Mouse (Mus musculus) liver, embryonic 14.5 days (tissue): ENCODE data around the gene Itgae. TPM values are rescaled to one million over a fixed set of nuclear protein-coding genes. Genes with fewer than 3 reads are reported as not detected.

Experiments used
- ATAC-seq: fragments of 200-750 bp; cut with Nextera tagmentation; 2 replicates; pipeline ENCODE4 v1.8.0; 2017; ENCODE audit warnings: moderate number of reproducible peaks, mild to moderate bottlenecking, moderate library complexity; ENCODE audit not compliant: insufficient read depth
- DNase-seq, 3 experiments: peaks; one replicate each; pipeline ENCODE4 v3.0.0-alpha.2; 2012 to 2013; ENCODE audit warnings: low read depth in 3 of 3, low spot score in 3 of 3
- H3K27ac ChIP-seq: fragments of 300-500 bp; sonication (generic); 2 replicates; pipeline ENCODE4 v1.5.1; 2014; ENCODE audit warnings: moderate library complexity, mild to moderate bottlenecking, control low read depth, inconsistent platforms
- H3K27me3 ChIP-seq: fragments of 300-500 bp; sonication (generic); 2 replicates; pipeline ENCODE4 v1.6.1; 2014; ENCODE audit warnings: mild to moderate bottlenecking, low read length, moderate library complexity; ENCODE audit not compliant: control insufficient read depth, insufficient read depth
- H3K36me3 ChIP-seq: fragments of 300-500 bp; sonication (generic); replicated peaks from 2 replicates; pipeline ENCODE4 v1.6.1; 2014; ENCODE audit warnings: low read depth; ENCODE audit not compliant: control insufficient read depth, insufficient read depth
- H3K4me1 ChIP-seq, 2 experiments: fragments of 200-500 bp in 1 of 2; fragments of 300-500 bp in 1 of 2; sonication (generic) in 1 of 2; replicated peaks; 2 replicates each; pipeline ENCODE4 v1.6.1; 2012 to 2014; ENCODE audit warnings: antibody characterized with exemption in 1 of 2, inconsistent platforms in 1 of 2, low read length in 1 of 2; ENCODE audit not compliant: control insufficient read depth in 2 of 2, insufficient read depth in 2 of 2
- H3K4me2 ChIP-seq: fragments of 300-500 bp; sonication (generic); 2 replicates; pipeline ENCODE4 v1.6.1; 2014; ENCODE audit warnings: low read depth, mild to moderate bottlenecking, control low read depth, moderate library complexity
- H3K4me3 ChIP-seq, 2 experiments: fragments of 200-500 bp in 1 of 2; fragments of 300-500 bp in 1 of 2; sonication (generic) in 1 of 2; 2 replicates each; pipeline ENCODE4 v1.5.1; 2012 to 2014; ENCODE audit warnings: low read depth in 2 of 2, low read length in 2 of 2, mild to moderate bottlenecking in 2 of 2, control low read depth in 1 of 2, inconsistent platforms in 1 of 2, moderate library complexity in 1 of 2; ENCODE audit not compliant: insufficient read depth in 1 of 2
- H3K9ac ChIP-seq: fragments of 300-500 bp; sonication (generic); replicated peaks from 2 replicates; pipeline ENCODE4 v1.6.1; 2014; ENCODE audit warnings: mild to moderate bottlenecking, control low read depth, moderate library complexity
- H3K9me3 ChIP-seq: fragments of 300-500 bp; sonication (generic); 2 replicates; pipeline ENCODE4 v1.6.1; 2016; ENCODE audit warnings: low read length, mixed read lengths; ENCODE audit not compliant: control insufficient read depth
- CTCF ChIP-seq: IDR thresholded peaks from 2 replicates; pipeline ENCODE4 v1.5.1; 2016; ENCODE audit warnings: antibody characterized with exemption, low read depth, control low read depth
- EP300 ChIP-seq: IDR thresholded peaks from 2 replicates; pipeline ENCODE4 v1.6.1; 2016; ENCODE audit warnings: antibody characterized with exemption, low read depth
- WGBS: fragments of 180-500 bp; shearing (Covaris S2); extraction: QIAGEN DNeasy Blood & Tissue Kit; methylation state at CpG from one replicate; pipeline ENCODE4 v1.1.7; 2014; ENCODE audit not compliant: insufficient replicate concordance; 5-methylcytosine and 5-hydroxymethylcytosine counted together
- polyA plus RNA-seq, 2 experiments: library from polyadenylated mRNA; depleted of rRNA in 1 of 2; stranded (reverse) in 1 of 2; unstranded in 1 of 2; fragments of >200 nt; fragmentation: Nextera tagmentation in 1 of 2; extraction: Ambion mirVana in 1 of 2; gene quantifications; 2 replicates each; pipeline versions ENCODE4 v1.2.1 to v1.2.3; 2012 to 2014

Itgae gene
- polyA plus RNA-seq, 2 experiments: 0.03 TPM

DNA sequence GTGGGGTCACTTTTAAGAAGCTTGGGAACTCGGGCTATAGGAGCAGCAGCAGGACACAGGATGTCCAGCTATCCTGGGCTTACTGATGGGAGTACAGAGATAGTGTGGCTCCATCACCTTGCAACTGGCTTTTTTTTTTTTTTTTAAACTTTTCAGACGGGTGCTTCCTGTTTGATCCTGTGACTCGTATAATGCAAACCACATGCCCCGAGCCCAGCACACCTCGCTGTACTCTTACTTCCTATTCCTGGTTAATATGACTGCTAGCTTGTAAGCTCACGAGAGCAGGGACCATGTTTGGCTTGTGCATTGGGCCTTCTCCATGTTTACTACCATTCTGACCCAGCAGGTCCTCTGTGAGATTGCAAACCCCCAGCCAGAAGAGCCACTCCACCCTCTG, 6.1 kb upstream of the Itgae start:
- ATAC-seq (no peak), DNase-seq (no peak)
- Histone ChIP-seq H3K36me3 (peaks cover 7% of the 10 kb centered on the region), H3K9ac (no peak overlapping the region), H3K4me3 (no peak overlapping the region), H3K27ac (no peak overlapping the region), H3K4me2 (no peak overlapping the region), H3K27me3 (no peaks in the 10 kb centered on the region), H3K4me1 (peaks cover 0 to 6% of the 10 kb centered on the region in 2 experiments; a peak in 2 of 4 replicates), H3K9me3 (no peaks in the 10 kb centered on the region)
- 22% methylated on average over 6 of the region's 6 CpGs for WGBS
- no peak for TF ChIP-seq CTCF

DNA sequence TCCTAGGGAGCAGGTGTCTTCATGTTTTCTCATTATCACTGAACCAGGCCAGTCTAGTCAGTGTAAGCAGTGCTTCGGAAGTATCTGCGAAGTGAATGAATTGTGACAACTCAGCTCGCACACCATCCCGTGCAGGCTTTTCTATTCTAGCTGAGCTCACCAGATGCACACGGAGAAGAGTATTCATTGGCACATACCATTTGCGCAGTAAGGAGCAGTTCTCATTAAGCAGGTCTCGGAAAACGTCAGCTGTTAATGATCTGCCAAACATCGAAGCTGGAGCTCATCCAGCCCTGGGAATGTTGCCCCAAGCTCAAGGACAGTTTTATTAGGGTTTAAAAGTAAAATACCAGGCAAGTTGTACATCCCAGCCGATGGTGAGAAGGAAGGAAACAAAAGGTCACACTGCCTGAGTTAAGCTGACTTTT, 5.6 kb upstream of the Itgae start:
- H3K9me3 ChIP-seq: no peaks in the 10 kb centered on the region
- TF ChIP-seq EP300: no peak
- no peak for TF ChIP-seq CTCF
- H3K27ac ChIP-seq: no peak overlapping the region
- ATAC-seq (no peak), DNase-seq (no peak)
- no peak overlapping the region for H3K9ac ChIP-seq
- peaks cover 0 to 6% of the 10 kb centered on the region in 2 experiments; a peak in 2 of 4 replicates for H3K4me1 ChIP-seq
- H3K4me2 ChIP-seq: no peak overlapping the region
- H3K27me3 ChIP-seq: no peaks in the 10 kb centered on the region
- peaks cover 4% of the 10 kb centered on the region; the same call in 1 of the 2 replicates for H3K36me3 ChIP-seq
- 72% methylated on average over 10 of the region's 10 CpGs for WGBS
- no peak overlapping the region for H3K4me3 ChIP-seq

DNA sequence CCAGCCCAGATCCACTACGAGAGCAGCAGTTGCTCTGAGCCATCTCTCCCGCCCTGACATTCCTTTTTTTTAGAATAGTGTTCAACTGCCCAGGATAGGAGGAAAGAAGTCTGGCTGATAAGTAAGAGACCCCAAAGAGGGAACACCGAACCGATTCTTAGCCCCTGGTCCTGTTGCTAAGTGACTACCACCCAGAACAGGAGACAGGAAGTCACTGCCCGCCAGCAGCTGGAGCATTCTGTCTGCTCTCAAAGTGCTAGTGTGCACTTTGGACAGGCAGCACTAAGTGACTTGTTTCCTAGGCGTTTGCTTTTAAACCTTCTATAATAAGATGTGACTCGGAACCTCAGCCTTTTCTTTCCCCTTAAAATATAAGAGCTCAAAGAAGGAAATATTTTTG, 5.0 kb upstream of the Itgae start:
- Histone ChIP-seq H3K36me3 (peaks cover 2% of the 10 kb centered on the region; the same call in 1 of the 2 replicates), H3K9me3 (no peaks in the 10 kb centered on the region), H3K4me1 (peaks cover 0 to 6% of the 10 kb centered on the region in 2 experiments; a peak in 2 of 4 replicates), H3K4me3 (no peak overlapping the region), H3K27me3 (no peaks in the 10 kb centered on the region), H3K9ac (no peak overlapping the region), H3K27ac (no peak overlapping the region), H3K4me2 (no peak overlapping the region)
- TF ChIP-seq CTCF (no peak), EP300 (no peak)
- 35% methylated on average over 7 of the region's 7 CpGs for WGBS
- DNase-seq (no peak), ATAC-seq (no peak)

GRCm38 (mm10) chr11:73087700-73088480, 2.5 kb upstream of the Itgae start:
- Histone ChIP-seq H3K36me3 (no peaks in the 10 kb centered on the region), H3K4me3 (no peak overlapping the region), H3K4me2 (no peak overlapping the region), H3K27me3 (no peaks in the 10 kb centered on the region), H3K4me1 (peaks cover 0 to 6% of the 10 kb centered on the region in 2 experiments; a peak in 2 of 4 replicates), H3K27ac (no peak overlapping the region), H3K9me3 (no peaks in the 10 kb centered on the region), H3K9ac (no peak overlapping the region)
- TF ChIP-seq EP300 (no peak), CTCF (no peak)
- no peak for DNase-seq
- no peak for ATAC-seq
- WGBS: 47% methylated on average over 6 of the region's 6 CpGs

GRCm38 (mm10) chr11:73090826-73091225, 443 bp downstream of the Itgae start:
- Histone ChIP-seq H3K36me3 (no peaks in the 10 kb centered on the region), H3K9me3 (no peaks in the 10 kb centered on the region), H3K9ac (no peak overlapping the region; the same call in 1 of the 2 replicates), H3K4me2 (no peak overlapping the region), H3K27ac (no peak overlapping the region), H3K4me3 (no peak overlapping the region), H3K27me3 (no peaks in the 10 kb centered on the region), H3K4me1 (peaks cover 0 to 2% of the 10 kb centered on the region in 2 experiments; a peak in 1 of 4 replicates)
- 57% methylated on average over 2 of the region's 2 CpGs for WGBS
- ATAC-seq: no peak
- TF ChIP-seq EP300 (no peak), CTCF (no peak)
- DNase-seq: no peak
